Mouse (Mus musculus) adrenal gland, adult (tissue): Measurements from ENCODE around the gene Cep19.

ENCODE experiments used
- DNase-seq, 2 experiments: peaks; one replicate each; pipeline ENCODE4 v3.0.0; 2022 to 2023; ENCODE audit warnings: low spot score in 1 of 2; ENCODE audit not compliant: inconsistent age in 2 of 2

Gene Cep19

GRCm38 (mm10) chr16:32107342-32108045 is 7.9 kb downstream of the Cep19 start:
- no peak for DNase-seq

DNA sequence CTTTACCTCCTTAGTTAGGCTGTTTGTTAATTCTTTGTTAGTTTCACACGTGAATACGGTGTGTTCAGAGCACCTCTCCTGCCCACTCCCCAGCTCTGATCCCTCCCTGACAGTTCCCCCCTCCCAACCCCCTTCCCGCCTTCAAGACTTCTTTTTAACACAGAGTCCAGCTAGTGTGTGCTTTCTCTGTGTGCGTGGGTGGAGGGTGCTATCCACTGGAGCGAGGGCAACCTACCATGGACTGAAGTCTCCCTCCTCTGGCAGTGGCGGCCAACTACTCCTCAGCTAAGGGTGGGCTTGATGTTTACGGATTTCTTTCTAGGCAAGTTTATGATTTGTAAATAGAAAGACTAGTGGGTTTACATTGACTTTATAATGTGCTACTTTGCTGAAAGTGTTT is 8.6 kb downstream of the Cep19 start:
- DNase-seq = no peak

GRCm38 (mm10) chr16:32108578-32108977 is 9.0 kb downstream of the Cep19 start:
- DNase-seq = no peak

- DNase-seq = peak; percentile 29 to 58
Observed at GRCm38 (mm10) chr16:32110951-32111699, 11.5 kb downstream of the Cep19 start.

DNA sequence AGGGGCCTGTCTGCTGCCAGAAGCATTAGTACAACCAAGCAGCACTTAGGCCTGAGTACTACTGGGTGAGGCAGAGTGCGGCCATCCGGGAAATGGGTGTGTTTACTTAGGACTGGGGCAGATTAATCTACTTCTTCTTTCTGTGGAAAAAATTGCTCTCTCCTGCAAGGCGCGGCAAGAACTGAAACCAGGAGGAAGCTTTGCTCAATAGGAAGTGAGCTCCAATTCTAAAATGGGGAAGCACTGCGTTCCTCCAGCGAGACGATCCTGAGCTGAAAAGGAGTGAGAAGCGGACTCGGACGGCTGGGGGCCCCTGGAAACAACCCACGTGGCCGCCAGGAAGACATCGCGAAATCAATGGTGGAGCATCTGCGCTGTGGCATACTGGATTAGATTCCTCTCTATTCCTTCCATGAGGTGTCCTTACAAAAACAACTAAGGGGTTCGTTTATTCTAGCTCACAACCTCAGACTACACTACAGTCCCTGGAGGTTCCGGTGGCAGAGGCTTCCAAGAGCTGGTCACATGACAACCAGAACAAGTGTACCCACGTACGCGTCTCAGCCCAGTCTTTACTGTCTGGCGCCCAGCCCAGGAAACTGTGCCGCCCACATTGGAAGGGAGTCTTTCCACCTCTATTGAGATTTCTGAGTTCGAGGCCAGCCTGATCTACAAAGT is 14.1 kb downstream of the Cep19 start:
- peak; percentile 36 to 74 for DNase-seq

DNA sequence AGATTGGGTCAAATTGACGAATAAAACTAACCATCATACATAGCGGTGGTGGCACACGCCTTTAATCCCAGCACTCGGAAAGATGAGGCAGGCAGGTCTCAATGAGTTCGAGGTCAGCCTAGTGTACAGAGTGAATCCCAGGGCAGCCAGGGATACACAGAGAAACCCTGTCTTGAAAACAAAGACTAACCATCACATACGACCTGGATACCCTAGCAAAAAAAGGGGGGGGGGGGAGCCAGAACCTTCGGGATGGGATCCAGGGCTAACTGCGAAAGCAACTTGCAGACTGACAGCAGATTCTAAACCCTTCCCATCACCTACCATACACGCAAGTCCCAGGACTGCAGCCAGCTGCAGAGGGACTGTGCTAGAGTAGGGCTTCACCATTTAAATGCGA is 14.8 kb downstream of the Cep19 start:
- DNase-seq = no peak

DNA sequence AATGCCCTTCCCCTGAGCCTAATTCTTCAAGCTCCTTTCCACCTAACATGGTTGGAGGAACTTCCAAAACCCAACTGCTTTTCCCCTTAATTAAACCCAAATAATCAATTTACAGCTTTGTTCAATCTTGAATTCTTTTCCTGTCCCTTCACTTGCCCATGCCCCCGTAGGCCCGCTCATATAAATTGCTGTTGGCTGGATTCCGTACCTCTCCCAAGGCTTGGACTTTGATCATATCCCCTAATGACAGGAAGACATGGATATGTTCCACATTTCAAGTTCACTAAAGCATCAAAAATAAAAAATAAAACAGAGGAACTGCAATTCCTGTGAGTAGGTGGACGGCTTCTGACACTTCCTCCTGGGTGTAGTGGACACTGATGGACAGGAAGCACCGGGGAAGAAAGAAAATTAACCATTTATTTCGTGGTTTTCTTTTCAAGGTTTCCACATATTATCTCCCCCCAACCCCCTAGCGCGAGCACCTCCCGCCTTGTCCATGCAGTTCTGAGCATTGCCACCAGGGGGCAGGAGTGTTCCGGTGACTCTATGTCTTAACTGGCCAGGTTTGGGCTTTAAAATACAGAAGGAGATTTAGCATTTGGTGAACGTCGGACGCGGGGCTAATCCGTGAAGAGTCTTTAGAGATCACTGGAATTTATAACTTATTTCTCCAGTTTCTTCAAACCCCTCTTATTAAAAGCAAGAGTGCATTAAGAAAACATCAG is 15.5 kb downstream of the Cep19 start:
- DNase-seq = peak; percentile 78 to 95

DNA sequence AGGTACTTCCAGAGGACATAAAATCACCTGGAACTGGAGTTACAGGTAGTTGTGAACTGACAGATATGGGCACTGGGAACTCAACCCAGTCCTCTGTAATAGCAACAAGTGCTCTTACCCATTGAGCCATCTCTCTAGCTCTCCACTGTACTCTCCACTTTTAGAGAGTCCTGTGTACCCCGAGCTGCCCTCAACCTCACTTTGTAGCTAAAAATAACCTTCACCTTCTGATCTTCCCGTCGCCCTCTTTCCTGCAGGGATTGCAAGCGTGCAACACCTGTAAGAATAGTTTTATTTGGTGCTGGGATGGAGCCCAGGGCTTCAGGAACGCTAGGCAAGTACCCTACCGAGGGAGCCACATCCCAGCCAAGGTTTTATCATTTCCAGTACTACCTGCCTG is 16.2 kb downstream of the Cep19 start:
- no peak for DNase-seq

- no peak for DNase-seq
Observed at GRCm38 (mm10) chr16:32116186-32116585, 16.6 kb downstream of the Cep19 start.

DNA sequence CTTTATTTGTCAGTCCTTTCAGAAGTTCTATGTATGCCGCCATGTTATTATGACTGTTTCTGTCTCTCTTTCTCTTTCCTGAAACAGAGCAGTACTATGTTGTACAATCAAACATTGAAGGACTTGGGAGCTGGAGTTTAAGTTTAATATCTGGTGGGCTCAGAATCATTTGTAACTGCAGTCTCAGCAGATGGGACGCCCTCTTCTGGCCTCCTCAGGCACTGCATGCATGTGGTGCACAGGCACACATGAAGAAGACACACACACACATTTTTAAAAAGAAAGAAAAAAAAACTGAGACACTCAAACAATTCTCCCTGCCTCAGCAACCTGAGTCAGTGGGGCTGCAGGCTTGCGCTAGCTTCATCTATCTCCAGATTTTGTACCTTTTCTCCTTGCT is 20.9 kb downstream of the Cep19 start:
- DNase-seq = no peak

DNA sequence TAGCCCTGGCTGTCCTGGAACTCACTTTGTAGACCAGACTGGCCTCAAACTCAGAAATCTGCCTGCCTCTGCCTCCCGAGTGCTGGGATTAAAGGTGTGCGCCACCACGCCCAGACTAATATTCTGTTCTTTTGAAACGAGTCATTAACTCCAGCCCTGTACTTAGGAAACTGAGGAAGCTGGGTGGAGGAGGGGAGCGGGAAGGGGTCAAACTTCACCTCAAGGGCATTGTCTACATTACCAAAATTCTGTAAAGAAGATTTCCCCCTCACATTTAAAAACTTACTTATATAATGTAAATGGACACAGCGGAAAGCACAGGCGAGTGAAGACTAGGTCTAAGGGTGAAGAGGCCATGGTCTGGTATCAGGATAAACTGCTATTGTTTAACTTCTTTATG is 24.4 kb downstream of the Cep19 start:
- no peak for DNase-seq

- peak in 1 of 2 experiments; percentile 58 for DNase-seq
Observed at GRCm38 (mm10) chr16:32124444-32125335, 25.1 kb downstream of the Cep19 start.

DNA sequence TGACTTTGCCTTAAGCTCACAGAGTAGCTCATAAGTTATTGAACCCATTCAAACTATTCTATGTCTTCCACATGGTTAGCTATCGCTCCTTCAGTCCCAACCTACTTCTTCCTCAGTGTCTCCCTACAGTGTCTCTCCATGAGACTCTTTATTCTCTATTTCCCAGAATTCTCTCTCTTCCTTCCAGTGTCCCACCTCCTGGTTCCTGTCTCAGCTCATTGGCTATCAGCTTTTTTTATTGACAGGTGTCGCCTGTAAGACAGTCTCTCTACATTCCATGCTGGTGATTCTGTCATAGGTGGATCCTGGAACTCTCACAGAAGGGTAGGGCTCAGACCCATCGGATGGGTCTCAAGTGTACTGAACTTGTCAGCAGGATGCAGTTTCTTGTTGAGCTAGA is 25.8 kb downstream of the Cep19 start:
- no peak for DNase-seq

DNA sequence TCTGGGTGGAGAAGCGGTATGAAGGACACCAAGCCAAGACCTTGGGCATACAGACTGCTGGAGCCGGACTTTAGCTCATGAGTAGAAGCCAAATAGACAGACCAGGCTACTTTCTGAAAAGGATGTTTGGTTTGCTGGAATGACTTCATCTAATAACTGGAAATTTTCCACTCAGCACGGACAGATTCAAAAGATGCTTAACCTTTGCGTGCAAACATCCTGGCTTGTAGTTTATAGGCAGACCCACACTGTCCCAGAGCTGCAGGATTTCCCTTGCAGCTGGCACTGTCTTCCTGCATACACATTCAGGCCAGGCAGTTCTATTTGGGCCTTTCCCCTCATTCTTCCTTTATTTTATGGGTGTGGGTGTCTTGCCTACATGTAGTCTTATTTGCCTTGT is 27.4 kb downstream of the Cep19 start:
- peak in 1 of 2 experiments; percentile 63 for DNase-seq

DNA sequence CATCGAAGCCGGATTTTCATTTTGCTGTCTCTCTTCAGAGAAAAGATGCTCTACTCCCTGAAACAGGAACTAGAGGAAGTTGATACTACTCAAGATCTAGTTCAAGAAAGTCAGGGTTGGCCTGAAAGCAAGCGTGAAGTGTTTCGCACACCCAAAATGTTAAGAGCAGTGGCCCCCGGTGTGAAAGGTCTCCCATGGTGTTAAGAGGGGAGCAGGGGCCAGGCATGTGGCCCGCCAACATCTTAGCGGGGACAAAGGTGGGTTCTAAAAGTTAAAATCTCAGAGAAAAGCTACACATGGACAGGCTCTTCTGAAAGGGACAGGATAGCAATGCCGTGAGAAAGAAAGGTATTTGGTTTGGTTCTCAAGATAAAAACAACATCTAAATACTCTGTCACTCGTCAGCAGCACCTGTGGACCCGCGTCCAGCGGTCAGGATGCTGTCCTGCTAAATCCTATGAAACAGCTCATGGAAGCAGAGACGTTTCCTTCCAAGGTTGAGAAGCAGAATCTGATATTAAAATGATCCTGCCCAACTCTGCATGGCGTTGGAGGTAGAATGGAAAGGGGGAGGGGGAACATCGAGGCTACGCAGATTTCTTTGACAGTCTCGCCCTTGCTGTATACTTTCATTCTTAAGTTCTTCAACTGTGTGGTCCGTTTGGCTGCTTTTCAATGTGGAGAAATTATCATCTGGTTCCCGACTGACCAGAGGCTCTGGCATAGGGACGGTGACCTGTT is 30.0 kb downstream of the Cep19 start:
- peak in 1 of 2 experiments; percentile 42 for DNase-seq

- DNase-seq = peak; percentile 37 to 70
Observed at GRCm38 (mm10) chr16:32130190-32130826, 30.7 kb downstream of the Cep19 start.

- DNase-seq = no peak
Observed at GRCm38 (mm10) chr16:32133148-32133547, 33.5 kb downstream of the Cep19 start.

GRCm38 (mm10) chr16:32135842-32136357 is 36.3 kb downstream of the Cep19 start:
- DNase-seq = no peak

DNA sequence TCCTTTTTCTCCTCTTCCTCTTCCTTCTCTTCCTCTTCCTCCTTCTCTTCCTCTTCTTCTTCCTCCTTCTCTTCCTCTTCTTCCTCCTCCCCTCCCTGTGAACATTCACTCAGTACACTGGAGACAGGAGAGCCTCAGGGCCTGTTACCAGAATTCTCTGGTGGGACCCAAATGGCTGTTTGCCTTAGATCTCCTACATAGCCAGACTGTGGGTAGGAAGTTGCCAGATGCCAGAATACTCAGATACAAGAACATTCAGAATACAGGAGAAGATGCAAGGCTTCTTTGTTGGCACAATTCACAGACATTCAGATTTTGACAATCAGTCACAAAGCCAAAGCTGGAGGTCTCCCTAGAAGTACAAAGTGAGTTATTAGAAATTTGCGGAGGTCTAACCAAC is 39.4 kb downstream of the Cep19 start:
- no peak for DNase-seq
